Mouse (Mus musculus) cortical plate, adult 2 months (tissue): ENCODE results near the gene Gm4869.

Source experiments
- CTCF ChIP-seq: fragments of 200-500 bp; IDR thresholded peaks from 2 replicates; pipeline ENCODE4 v1.5.1; 2011; ENCODE audit warnings: mild to moderate bottlenecking, control low read depth, low read length; ENCODE audit not compliant: insufficient read depth; ENCODE audit errors: extremely low read depth
- POLR2A ChIP-seq: fragments of 200-500 bp; IDR thresholded peaks from 2 replicates; pipeline ENCODE4 v1.6.1; 2011; ENCODE audit warnings: mild to moderate bottlenecking, low read length, control low read depth; ENCODE audit not compliant: insufficient read depth; ENCODE audit errors: extremely low read depth

DNA sequence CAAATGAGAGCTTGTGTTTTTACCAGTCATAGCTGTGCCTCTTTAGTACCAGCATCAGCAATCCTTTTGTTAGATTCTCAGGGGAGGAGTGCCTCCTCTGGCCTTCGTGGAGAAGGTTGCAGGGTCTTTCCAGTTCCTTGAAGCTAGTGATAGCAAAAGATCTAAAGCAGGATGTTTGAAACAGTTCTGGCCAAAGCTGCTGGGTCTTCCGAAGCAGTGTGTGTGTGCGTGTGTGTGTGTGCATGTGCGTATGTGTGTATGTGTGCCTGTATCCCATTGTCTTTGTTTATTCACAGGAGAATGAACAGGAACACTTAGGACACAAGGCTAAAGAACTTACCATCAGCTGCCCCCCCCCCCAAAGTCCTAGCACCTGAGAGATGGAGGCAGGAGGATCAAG lies 30.8 kb upstream of the Gm4869 start:
- TF ChIP-seq POLR2A (no peak), CTCF (no peak)
